Mouse (Mus musculus): Measurements from ENCODE around the gene Cyp46a1. TPM values are rescaled to one million over a fixed set of nuclear protein-coding genes. Genes with fewer than 3 reads are reported as not detected.

The Cyp46a1 gene
- total RNA-seq, 2 experiments from 2014 or later = 172 to 174 TPM

GRCm38 (mm10) chr12:108310456-108311027 lies 23.6 kb upstream of the Cyp46a1 start:
- no peak for DNase-seq (ENCODE audit: extremely low spot score in 1 of 2, low spot score in 1 of 2)

DNA sequence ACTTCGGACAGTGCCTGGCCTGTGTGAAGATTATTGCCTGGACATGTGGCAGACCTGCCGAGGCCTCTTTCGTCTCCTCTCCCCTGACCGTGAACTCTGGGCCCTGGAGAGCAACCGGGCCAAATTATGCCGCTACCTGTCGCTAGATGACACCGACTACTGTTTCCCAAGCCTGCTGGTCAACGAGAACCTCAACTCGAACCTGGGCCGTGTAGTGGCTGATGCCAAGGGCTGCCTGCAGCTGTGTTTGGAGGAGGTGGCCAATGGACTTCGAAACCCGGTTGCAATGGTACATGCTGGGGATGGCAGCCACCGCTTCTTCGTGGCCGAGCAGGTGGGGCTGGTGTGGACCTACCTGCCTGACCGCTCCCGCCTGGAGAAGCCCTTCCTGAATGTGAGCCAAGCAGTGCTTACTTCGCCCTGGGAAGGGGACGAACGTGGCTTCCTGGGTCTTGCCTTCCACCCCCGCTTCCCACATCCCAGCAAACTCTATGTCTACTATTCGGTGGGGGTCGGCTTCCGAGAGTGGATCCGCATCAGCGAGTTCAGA lies 22.4 kb upstream of the Cyp46a1 start:
- DNase-seq (ENCODE audit: extremely low spot score in 1 of 2, low spot score in 1 of 2) = no peak

DNA sequence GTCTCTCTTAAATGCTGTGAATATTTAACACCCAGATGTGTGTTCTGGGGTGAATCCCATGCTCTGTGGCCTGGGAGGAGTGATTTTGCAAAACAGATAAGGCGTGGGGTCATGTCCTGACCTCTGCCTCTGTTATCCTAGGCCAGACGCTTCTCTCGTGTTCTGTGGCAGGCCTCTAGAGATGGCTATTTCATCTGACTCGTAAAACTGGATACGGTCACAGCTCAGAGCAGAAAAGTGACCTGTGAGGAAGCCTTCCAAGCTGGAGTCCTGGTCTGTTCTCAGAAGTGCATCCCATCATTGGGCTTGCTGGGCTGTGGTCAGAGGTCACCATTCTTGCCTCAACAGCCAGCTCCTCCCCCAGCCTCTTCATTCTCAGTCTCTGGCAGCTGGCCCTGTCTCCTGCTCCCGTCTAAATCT lies 21.7 kb upstream of the Cyp46a1 start:
- no peak for DNase-seq (ENCODE audit: extremely low spot score in 1 of 2, low spot score in 1 of 2)

- DNase-seq (ENCODE audit: extremely low spot score in 1 of 2, low spot score in 1 of 2) = no peak
Measured at GRCm38 (mm10) chr12:108313244-108313772, 20.9 kb upstream of the Cyp46a1 start.

- no peak for DNase-seq (ENCODE audit: extremely low spot score in 1 of 2, low spot score in 1 of 2)
Measured at GRCm38 (mm10) chr12:108315818-108316217, 18.4 kb upstream of the Cyp46a1 start.

DNA sequence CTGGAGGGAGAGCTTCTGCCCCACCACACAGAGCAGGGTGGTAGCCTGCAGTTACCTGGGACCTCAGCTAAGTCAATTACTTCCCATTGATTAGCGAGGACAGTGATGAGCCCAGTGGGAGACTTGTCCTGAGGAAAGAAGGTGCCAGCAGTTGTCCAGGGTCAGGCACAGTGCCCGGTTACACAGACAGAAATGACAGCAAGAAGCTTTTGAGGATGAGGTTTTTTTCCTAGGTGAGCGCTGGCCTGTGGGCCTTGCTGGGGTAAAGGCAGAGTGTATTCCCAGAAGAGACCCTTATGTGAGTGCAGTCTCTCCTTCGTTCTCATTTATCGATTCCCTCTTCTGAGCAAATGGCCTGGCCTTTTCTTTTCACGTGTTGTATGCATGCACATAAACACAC lies 17.5 kb upstream of the Cyp46a1 start:
- no peak for DNase-seq (ENCODE audit: extremely low spot score in 1 of 2, low spot score in 1 of 2)

DNA sequence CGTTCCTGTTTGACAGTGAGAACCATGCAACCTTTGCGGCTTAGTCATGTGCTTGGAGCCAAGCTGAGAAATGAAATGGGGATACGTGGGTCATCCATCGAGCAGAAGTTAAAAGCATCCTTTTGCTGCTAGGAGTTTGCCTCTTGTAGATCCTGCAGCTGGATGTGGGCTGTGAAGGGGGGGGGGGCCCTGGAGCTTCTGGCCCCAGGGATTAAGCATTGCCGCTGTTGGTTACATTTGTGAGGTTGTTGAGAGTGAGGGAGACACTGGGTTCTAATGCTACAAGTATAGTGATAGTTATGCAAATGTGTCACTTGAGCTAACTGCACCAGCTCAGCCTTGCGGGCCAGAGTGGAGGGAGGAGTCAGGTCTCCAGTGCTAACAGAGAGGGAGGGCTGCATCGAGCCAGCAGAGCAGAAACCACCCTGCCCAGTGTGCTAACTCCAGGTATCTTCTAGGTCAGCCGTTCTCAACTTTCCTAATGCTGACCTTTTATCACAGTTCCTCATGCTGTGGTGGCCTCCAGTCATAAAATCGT lies 16.9 kb upstream of the Cyp46a1 start:
- no peak for DNase-seq (ENCODE audit: extremely low spot score in 1 of 2, low spot score in 1 of 2)

DNA sequence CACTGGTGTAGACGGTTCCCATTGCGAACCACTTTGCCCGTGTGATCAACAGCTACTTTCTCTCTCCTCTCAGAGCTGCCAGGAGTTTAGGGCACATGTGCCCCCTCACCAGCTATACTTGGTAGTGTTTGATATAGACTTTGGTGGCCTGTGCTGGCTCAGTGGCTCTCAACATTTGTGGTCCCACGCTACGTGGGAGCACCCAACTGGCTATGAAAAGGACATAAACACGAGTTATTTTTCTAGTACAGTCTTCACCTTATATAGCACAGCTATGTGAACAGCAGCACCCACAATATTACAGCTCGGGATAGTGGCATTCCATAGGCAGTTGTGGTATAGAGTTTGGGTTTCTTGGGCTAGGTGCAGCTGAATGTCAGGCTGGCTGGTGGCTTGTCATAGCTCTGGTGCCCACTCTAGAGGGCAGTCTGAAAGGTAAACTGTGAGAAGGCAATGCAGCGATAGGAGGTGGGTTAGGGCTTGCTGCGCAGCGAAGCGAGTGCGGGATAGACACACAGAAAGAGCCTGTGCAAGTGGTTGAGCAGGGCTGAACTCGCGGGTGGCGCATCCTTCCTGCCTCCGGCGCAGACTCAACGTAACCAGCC lies 16.3 kb upstream of the Cyp46a1 start:
- DNase-seq (ENCODE audit: extremely low spot score in 1 of 2, low spot score in 1 of 2) = no peak

DNA sequence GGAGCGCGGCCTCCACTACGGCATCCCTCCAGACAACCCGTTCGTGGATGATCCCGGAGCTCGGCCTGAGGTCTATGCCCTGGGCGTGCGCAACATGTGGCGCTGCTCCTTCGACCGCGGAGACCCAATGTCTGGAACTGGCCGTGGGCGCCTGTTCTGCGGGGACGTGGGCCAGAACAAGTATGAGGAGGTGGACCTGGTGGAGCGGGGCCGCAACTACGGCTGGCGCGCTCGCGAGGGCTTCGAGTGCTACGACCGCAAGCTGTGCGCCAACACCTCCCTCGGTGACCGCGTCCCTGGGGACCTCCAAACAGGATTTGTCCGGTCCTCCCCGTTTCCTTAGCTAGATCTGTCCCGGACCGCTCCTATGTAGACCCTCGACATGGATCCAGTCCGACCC lies 15.7 kb upstream of the Cyp46a1 start:
- no peak for DNase-seq (ENCODE audit: extremely low spot score in 1 of 2, low spot score in 1 of 2)

DNA sequence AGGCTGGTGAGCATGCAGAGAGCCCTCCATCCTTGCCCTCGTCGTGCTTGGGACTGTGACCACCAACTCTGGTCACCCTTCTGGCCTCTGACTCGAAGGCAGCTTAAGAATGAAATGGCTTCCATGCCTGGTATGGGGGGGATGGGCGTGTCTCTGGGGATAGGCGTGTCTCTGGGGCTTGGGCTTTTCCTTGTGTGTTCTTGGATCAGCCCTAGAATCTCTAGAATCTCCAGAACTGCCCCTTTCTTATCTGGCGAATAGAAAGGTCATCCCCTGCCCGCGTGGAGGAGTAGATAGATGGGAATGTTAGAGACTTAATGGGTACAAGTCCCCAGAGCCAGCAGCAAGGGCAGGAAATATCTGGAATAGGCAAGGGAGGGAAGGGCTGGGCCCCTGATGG lies 14.1 kb upstream of the Cyp46a1 start:
- DNase-seq (ENCODE audit: extremely low spot score in 1 of 2, low spot score in 1 of 2) = no peak

GRCm38 (mm10) chr12:108326401-108326800 lies 7.8 kb upstream of the Cyp46a1 start:
- DNase-seq (ENCODE audit: extremely low spot score in 1 of 2, low spot score in 1 of 2) = no peak

GRCm38 (mm10) chr12:108327889-108328491 lies 6.2 kb upstream of the Cyp46a1 start:
- peak; percentile 67 to 87 for DNase-seq (ENCODE audit: extremely low spot score in 1 of 2, low spot score in 1 of 2)

- DNase-seq (ENCODE audit: extremely low spot score in 1 of 2, low spot score in 1 of 2) = peak; percentile 75 to 83
Measured at GRCm38 (mm10) chr12:108333056-108333455, 1.1 kb upstream of the Cyp46a1 start.

DNA sequence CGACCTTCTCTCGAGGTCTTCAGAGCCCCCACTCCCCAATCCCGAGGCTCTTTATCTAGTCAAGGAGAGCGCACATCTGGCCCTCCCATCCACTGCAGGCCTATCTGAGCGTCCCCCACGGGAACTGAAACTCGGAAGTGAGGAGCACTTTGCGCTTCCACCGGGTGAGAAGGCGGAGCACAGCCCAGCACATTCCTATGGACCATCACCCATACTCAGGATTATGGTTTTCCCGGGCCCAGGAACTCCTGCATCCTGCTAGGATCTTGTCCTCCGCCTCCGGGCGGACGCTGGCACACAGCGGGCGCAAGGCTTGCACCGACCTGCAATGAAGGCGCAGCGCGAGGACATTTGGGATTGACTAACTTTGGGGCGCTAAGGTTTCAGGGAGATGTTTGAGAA lies 699 bp upstream of the Cyp46a1 start:
- DNase-seq (ENCODE audit: extremely low spot score in 1 of 2, low spot score in 1 of 2) = no peak

- DNase-seq (ENCODE audit: extremely low spot score in 1 of 2, low spot score in 1 of 2) = peak in 1 of 2 experiments; percentile 25
Measured at GRCm38 (mm10) chr12:108334529-108334928, 348 bp downstream of the Cyp46a1 start.

- peak in 1 of 2 experiments; percentile 49 for DNase-seq (ENCODE audit: extremely low spot score in 1 of 2, low spot score in 1 of 2)
Measured at GRCm38 (mm10) chr12:108338572-108339190, 4.5 kb downstream of the Cyp46a1 start.

DNA sequence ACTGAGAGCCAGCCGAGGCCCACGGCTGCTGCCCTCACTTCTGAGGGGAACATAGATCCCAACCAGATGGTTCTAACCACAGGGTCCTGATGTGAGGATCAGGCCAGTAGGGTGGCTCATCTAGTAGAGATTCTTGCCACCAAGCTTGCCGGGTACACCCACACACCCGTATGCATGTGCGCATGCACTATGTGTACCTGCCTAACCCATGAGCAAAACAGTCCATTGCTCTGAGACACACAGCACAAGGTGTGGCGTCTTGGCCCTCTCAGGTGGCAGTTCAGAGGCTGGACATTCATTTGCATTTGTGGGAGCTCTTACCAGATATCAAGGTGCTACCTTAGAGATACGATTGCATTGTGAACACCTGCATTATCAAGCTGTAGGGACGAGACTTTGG lies 14.0 kb downstream of the Cyp46a1 start:
- DNase-seq (ENCODE audit: extremely low spot score in 1 of 2, low spot score in 1 of 2) = no peak

DNA sequence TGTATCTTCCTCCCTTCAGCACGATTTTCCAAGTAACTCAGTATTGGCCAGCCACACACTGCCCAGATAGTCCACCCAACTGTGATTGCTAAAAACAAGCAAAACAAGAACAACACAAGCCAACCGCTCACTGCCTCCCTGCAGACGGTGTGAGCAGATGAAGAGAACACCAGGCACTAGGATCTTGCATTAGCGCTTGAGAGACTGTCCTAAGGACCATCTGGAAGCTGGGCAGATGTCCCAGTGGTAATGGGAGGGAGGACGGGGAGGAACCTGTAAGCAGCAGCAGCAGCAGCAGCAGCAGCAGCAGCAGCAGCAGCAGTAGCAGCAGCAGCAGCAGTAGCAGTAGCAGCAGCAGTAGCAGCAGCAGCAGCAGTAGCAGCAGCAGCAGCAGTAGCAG lies 14.8 kb downstream of the Cyp46a1 start:
- DNase-seq (ENCODE audit: extremely low spot score in 1 of 2, low spot score in 1 of 2) = peak in 1 of 2 experiments; percentile 31

DNA sequence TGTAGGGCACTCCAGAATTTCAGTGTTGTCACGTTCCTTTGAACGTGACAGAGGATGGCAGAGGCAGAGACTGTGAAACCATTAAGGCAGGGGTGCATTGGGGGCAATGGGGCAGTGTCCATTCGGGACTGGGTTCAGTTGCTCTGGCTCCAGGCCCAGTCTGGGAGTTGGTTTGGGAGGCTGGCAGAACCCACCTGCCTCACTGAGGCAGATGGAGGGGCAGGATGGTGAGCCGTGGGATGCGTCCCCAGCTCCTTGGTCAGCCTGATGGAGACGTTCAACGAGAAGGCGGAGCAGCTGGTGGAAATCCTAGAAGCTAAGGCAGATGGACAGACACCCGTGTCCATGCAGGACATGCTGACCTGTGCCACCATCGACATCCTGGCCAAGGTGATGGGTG lies 16.8 kb downstream of the Cyp46a1 start:
- no peak for DNase-seq (ENCODE audit: extremely low spot score in 1 of 2, low spot score in 1 of 2)

- no peak for DNase-seq (ENCODE audit: extremely low spot score in 1 of 2, low spot score in 1 of 2)
Measured at GRCm38 (mm10) chr12:108352371-108353136, 18.4 kb downstream of the Cyp46a1 start.

All from layer of hippocampus, postnatal 25 days (tissue).